Mouse (Mus musculus): ENCODE measurements at regions not wholly inside any gene's neighbourhood (a gene's known extent, or its start where the extent isn't known, plus 50 kb on each side); places are given as distances from the start of the nearest gene placed in this dataset.
A peak's percentile ranks its signal among the peaks of the same experiment; 100 is the strongest.

GRCm38 (mm10) chr11:85966207-85966606 lies 80.0 kb downstream of the Tbx4 start:
- no peak for DNase-seq (ENCODE audit: low spot score)

GRCm38 (mm10) chr11:85970287-85970686 lies 84.1 kb downstream of the Tbx4 start:
- no peak for DNase-seq (ENCODE audit: low spot score)

GRCm38 (mm10) chr11:85972385-85972784 lies 86.2 kb downstream of the Tbx4 start:
- peak; percentile 58 for DNase-seq (ENCODE audit: low spot score)

DNA sequence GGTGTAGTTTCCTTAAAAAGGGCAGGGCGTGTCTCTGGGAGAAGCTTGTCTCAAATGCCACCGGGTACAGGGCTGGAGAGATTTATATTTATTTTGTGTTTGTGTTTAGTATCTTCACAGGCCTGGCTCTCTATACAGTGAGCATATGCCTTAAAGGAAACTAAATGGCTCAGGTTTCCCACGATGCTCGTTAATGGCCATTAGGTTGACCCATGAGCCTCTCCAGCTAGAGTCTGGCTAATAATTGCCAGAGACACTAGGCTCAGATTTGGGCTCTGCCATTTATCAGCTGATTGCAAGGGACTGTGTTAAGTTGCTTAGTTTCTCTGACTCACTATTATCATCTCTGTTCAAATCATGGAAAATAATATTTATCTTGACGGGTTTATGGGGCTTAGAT lies 87.5 kb downstream of the Tbx4 start:
- no peak for DNase-seq (ENCODE audit: low spot score)

- DNase-seq (ENCODE audit: low spot score) = no peak
These were observed 90.6 kb downstream of the Tbx4 start for GRCm38 (mm10) chr11:85976693-85977434.

GRCm38 (mm10) chr11:85980388-85980787 lies 94.2 kb downstream of the Tbx4 start:
- DNase-seq (ENCODE audit: low spot score) = no peak

GRCm38 (mm10) chr11:85981561-85981960 lies 95.3 kb downstream of the Tbx4 start:
- no peak for DNase-seq (ENCODE audit: low spot score)

DNA sequence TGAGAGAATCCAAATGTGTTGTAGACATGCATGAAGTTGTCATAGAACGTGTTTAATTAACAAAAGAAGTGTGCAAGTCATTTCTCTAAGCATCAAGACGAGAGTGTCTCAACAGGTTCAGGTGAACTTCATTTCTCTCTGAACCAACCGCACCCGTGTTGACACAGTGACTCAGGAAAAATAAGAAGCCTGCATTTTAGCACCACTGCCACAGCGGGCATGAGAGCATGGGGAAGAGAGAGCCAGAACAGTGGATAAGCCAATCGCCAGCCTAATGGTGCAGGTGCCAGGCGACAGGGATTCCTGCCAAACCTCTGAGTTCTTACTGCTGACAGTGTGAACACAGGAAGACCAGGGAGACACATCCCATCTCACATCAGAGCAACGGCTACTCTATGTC lies 100.1 kb downstream of the Tbx4 start:
- no peak for DNase-seq (ENCODE audit: low spot score)

DNA sequence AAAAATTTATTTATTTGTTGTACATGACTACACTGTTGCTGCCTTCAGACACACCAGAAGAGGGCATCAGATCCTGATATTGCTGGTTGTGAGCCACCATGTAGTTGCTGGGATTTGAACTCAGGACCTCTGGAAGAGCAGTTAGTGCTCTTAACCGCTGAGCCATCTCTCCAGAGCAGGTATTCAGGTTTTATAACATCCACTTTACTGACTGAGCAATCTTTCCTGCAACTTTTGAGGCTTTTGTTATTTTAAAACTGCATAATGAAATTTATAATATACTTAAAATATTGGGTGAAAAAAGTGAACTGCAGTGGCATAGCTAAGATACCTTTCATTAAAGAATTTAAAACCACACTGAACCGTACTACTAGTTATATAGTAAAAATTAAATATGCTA lies 101.0 kb downstream of the Tbx4 start:
- DNase-seq (ENCODE audit: low spot score) = no peak

- DNase-seq (ENCODE audit: low spot score) = no peak
These were observed 103.3 kb downstream of the Tbx4 start for GRCm38 (mm10) chr11:85989536-85989935.

GRCm38 (mm10) chr11:85989940-85990493 lies 103.8 kb downstream of the Tbx4 start:
- no peak for DNase-seq (ENCODE audit: low spot score)

GRCm38 (mm10) chr11:85995318-85996095 lies 109.3 kb downstream of the Tbx4 start:
- no peak for DNase-seq (ENCODE audit: low spot score)

- no peak for DNase-seq (ENCODE audit: low spot score)
These were observed 110.5 kb downstream of the Tbx4 start for GRCm38 (mm10) chr11:85996686-85997085.

DNA sequence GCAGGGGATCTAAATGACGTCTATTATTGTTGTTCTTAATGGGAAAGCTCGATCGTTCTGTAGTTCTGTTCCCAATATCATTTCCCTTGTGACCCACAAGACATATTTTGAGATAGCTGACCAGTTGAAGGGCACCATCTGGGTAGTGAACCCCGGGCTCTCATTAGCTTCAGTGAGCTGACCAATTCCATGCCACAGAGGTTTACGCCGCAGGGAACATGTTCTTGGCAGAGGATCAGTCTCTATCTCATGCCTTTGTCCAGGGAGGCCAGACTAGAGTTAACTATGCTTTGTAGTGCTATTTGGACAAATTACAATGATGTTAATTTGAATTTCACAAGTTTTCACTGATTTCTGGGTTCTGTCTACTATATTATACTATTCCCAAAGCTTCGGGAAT lies 117.1 kb downstream of the Tbx4 start:
- no peak for DNase-seq (ENCODE audit: low spot score)

DNA sequence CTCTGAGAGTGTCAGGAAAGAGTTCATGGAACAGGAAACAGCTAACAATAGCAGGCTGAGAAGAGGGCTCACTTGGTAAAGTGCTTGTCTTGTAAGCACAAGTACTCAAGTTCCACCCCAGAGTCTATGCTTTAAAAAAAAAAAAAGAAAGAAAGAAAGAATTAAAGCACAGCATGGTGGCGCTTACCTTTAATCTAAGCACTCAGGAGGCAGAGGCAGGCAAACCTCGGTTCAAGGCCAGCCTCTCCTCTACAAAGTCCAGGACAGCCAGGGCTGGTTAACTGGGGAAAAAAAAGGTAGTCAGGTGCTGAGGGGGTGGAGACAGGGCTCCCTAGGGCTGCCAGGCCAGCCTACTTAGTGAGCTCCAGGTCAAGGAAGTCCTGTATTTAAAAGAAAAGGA lies 119.1 kb downstream of the Tbx4 start:
- DNase-seq (ENCODE audit: low spot score) = no peak

DNA sequence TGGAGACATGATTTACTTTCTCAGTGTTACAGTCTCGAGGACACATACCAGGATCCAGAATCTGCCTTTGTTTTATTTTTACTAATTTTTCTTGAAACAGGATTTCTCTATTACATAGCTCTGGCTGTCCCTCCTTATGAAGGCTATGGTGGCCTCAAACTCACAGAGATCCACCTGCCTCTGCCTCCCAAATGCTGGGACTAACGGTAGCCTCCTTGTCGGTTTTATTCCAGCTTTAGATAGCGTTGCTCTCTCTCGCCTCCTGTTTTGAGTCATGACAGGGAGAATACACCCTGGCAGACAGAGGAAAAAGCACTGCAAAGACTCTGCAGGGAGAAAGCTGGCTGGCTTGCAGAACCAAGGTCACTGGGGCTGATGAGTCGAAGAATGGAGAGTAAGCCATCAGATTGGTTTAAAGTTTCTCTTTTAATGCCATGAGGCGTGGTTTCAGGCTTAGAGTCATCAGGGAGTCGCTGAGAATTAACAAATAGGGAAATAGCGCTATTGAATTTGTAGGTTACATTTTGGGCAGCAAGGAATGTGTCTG lies 119.8 kb downstream of the Tbx4 start:
- DNase-seq (ENCODE audit: low spot score) = no peak

DNA sequence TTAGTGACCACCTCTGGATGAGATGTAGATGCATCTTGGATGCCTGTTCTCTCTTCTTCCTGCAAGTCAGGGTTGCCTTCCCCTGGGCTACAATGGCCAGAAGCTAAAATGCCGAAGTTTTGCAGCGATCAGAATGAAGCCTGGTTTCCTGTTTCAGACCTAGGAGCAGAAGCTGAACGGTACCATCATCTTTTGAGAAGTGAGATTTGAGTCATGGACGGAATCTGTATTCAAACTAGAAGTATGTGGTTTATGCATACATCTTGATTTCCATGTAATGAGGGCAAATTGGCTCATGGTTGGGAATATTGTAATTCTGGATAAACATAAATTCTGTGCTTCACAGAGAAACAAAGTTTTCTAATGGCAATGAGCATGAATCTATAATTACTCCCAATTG lies 120.6 kb downstream of the Tbx4 start:
- no peak for DNase-seq (ENCODE audit: low spot score)

Measured in ovary, postnatal 14 days (tissue).